Mouse (Mus musculus) forebrain, embryonic 11.5 days (tissue): ENCODE results near the gene Atp13a2. TPM values are rescaled to one million over a fixed set of nuclear protein-coding genes. Genes with fewer than 3 reads are reported as not detected.

Source experiments
- ATAC-seq: fragments of 200-750 bp; cut with Nextera tagmentation; replicated peaks from 2 replicates; pipeline ENCODE4 v1.8.0; 2017; ENCODE audit warnings: moderate TSS enrichment; ENCODE audit not compliant: low FRiP score
- DNase-seq: peaks from one replicate; pipeline ENCODE4 v3.0.0-alpha.2; 2017; ENCODE audit warnings: low spot score
- H3K27ac ChIP-seq: fragments of 300-500 bp; sonication (generic); 2 replicates; pipeline ENCODE4 v1.5.1; 2014; ENCODE audit warnings: low read depth, low read length
- H3K27me3 ChIP-seq: fragments of 300-500 bp; sonication (generic); 2 replicates; pipeline ENCODE4 v1.6.1; 2014; ENCODE audit warnings: mild to moderate bottlenecking, low read length, mixed read lengths; ENCODE audit not compliant: control insufficient read depth, insufficient read depth
- H3K36me3 ChIP-seq: fragments of 300-500 bp; sonication (generic); 2 replicates; pipeline ENCODE4 v1.6.1; 2014; ENCODE audit warnings: mild to moderate bottlenecking, low read length, moderate library complexity, mixed read lengths; ENCODE audit not compliant: control insufficient read depth, insufficient read depth
- H3K4me1 ChIP-seq: fragments of 300-500 bp; sonication (generic); replicated peaks from 2 replicates; pipeline ENCODE4 v1.6.1; 2014; ENCODE audit warnings: low read length, mixed read lengths; ENCODE audit not compliant: control insufficient read depth, insufficient read depth
- H3K4me2 ChIP-seq: fragments of 300-500 bp; sonication (generic); 2 replicates; pipeline ENCODE4 v1.6.1; 2014; ENCODE audit warnings: low read depth, mild to moderate bottlenecking, low read length, moderate library complexity, mixed read lengths; ENCODE audit not compliant: severe bottlenecking
- H3K4me3 ChIP-seq: fragments of 300-500 bp; sonication (generic); 2 replicates; pipeline ENCODE4 v1.5.1; 2014; ENCODE audit warnings: low read depth, low read length
- H3K9ac ChIP-seq: fragments of 300-500 bp; sonication (generic); 2 replicates; pipeline ENCODE4 v1.6.1; 2014; ENCODE audit warnings: low read length
- H3K9me3 ChIP-seq: fragments of 300-500 bp; sonication (generic); 2 replicates; pipeline ENCODE4 v1.6.1; 2016; ENCODE audit warnings: low read length, mixed read lengths; ENCODE audit not compliant: control insufficient read depth
- WGBS: fragments of 180-500 bp; shearing (Covaris S2); extraction: QIAGEN DNeasy Blood & Tissue Kit; methylation state at CpG from one replicate; pipeline ENCODE4 v1.1.7; 2014; 5-methylcytosine and 5-hydroxymethylcytosine counted together
- polyA plus RNA-seq: library from polyadenylated mRNA; unstranded; fragments of >200 nt; fragmentation: Nextera tagmentation; extraction: Ambion mirVana; gene quantifications from 2 replicates; pipeline ENCODE4 v1.2.1, GENCODE M21; 2014

The Atp13a2 gene
- polyA plus RNA-seq, 1 experiment from 2014 or later, result 51.2 TPM

GRCm38 (mm10) chr4:140967386-140968159 is 19.1 kb upstream of the Atp13a2 start:
- DNase-seq (no peak), ATAC-seq (no peak)
- Histone ChIP-seq H3K4me1 (peaks cover 6% of the 10 kb centered on the region; the same call in 1 of the 2 replicates), H3K27ac (no peak overlapping the region), H3K9me3 (no peaks in the 10 kb centered on the region), H3K27me3 (no peaks in the 10 kb centered on the region), H3K9ac (no peak overlapping the region), H3K4me2 (no peak overlapping the region), H3K36me3 (peaks cover 6% of the 10 kb centered on the region), H3K4me3 (no peak overlapping the region)
- WGBS, result 86% methylated on average over 11 of the region's 11 CpGs

GRCm38 (mm10) chr4:140971691-140972090 is 15.0 kb upstream of the Atp13a2 start:
- no peak overlapping the region for H3K9ac ChIP-seq
- peaks cover 6% of the 10 kb centered on the region for H3K36me3 ChIP-seq
- DNase-seq (no peak), ATAC-seq (no peak)
- H3K27me3 ChIP-seq, result no peaks in the 10 kb centered on the region
- no peak overlapping the region for H3K27ac ChIP-seq
- no peak overlapping the region for H3K4me2 ChIP-seq
- H3K4me3 ChIP-seq, result no peak overlapping the region
- WGBS, result 93% methylated on average over 13 of the region's 13 CpGs
- H3K4me1 ChIP-seq, result no peaks in the 10 kb centered on the region
- H3K9me3 ChIP-seq, result no peaks in the 10 kb centered on the region

GRCm38 (mm10) chr4:140974408-140974807 is 12.3 kb upstream of the Atp13a2 start:
- H3K9ac ChIP-seq, result no peak overlapping the region
- WGBS, result 93% methylated on average over 6 of the region's 6 CpGs
- H3K36me3 ChIP-seq, result peaks cover 6% of the 10 kb centered on the region
- H3K4me2 ChIP-seq, result no peak overlapping the region
- no peaks in the 10 kb centered on the region for H3K27me3 ChIP-seq
- no peak for ATAC-seq
- no peaks in the 10 kb centered on the region for H3K9me3 ChIP-seq
- no peak for DNase-seq
- no peak overlapping the region for H3K4me3 ChIP-seq
- no peak overlapping the region for H3K27ac ChIP-seq
- no peaks in the 10 kb centered on the region for H3K4me1 ChIP-seq

- no peak overlapping the region for H3K9ac ChIP-seq
- no peak overlapping the region for H3K4me2 ChIP-seq
- H3K36me3 ChIP-seq, result peaks cover 10% of the 10 kb centered on the region
- no peaks in the 10 kb centered on the region for H3K27me3 ChIP-seq
- WGBS, result 94% methylated on average over 7 of the region's 7 CpGs
- ATAC-seq (no peak), DNase-seq (no peak)
- H3K27ac ChIP-seq, result no peak overlapping the region
- H3K9me3 ChIP-seq, result no peaks in the 10 kb centered on the region
- H3K4me1 ChIP-seq, result no peaks in the 10 kb centered on the region
- H3K4me3 ChIP-seq, result no peak overlapping the region
Measured at GRCm38 (mm10) chr4:140975356-140975755, 11.3 kb upstream of the Atp13a2 start.

- no peak for DNase-seq
- H3K4me2 ChIP-seq, result no peak overlapping the region
- no peaks in the 10 kb centered on the region for H3K27me3 ChIP-seq
- no peak overlapping the region for H3K27ac ChIP-seq
- H3K4me3 ChIP-seq, result no peak overlapping the region
- WGBS, result 88% methylated on average over 10 of the region's 10 CpGs
- peaks cover 4% of the 10 kb centered on the region; the same call in 1 of the 2 replicates for H3K36me3 ChIP-seq
- no peak overlapping the region for H3K9ac ChIP-seq
- no peaks in the 10 kb centered on the region; the same call in 1 of the 2 replicates for H3K9me3 ChIP-seq
- H3K4me1 ChIP-seq, result no peaks in the 10 kb centered on the region
- no peak for ATAC-seq
Measured at GRCm38 (mm10) chr4:140977278-140977677, 9.4 kb upstream of the Atp13a2 start.

GRCm38 (mm10) chr4:140977886-140978692 is 8.6 kb upstream of the Atp13a2 start:
- no peak overlapping the region for H3K4me2 ChIP-seq
- H3K9ac ChIP-seq, result no peak overlapping the region
- 97% methylated on average over 14 of the region's 14 CpGs for WGBS
- H3K36me3 ChIP-seq, result peaks cover 4% of the 10 kb centered on the region; the same call in 1 of the 2 replicates
- DNase-seq (no peak), ATAC-seq (no peak)
- no peak overlapping the region for H3K27ac ChIP-seq
- H3K27me3 ChIP-seq, result no peaks in the 10 kb centered on the region
- H3K4me1 ChIP-seq, result no peaks in the 10 kb centered on the region
- H3K9me3 ChIP-seq, result no peaks in the 10 kb centered on the region; the same call in 1 of the 2 replicates
- no peak overlapping the region for H3K4me3 ChIP-seq

GRCm38 (mm10) chr4:140981605-140982004 is 5.1 kb upstream of the Atp13a2 start:
- H3K4me1 ChIP-seq, result 0 out of 2 replicates have a peak, but pooled peaks cover 2% of the 10 kb centered on the region
- no peak overlapping the region for H3K9ac ChIP-seq
- H3K4me3 ChIP-seq, result no peak overlapping the region
- DNase-seq (no peak), ATAC-seq (no peak)
- 88% methylated on average over 2 of the region's 2 CpGs for WGBS
- H3K27ac ChIP-seq, result no peak overlapping the region
- H3K4me2 ChIP-seq, result no peak overlapping the region
- peaks cover 4% of the 10 kb centered on the region; the same call in 1 of the 2 replicates for H3K36me3 ChIP-seq
- no peaks in the 10 kb centered on the region for H3K27me3 ChIP-seq
- no peaks in the 10 kb centered on the region; the same call in 1 of the 2 replicates for H3K9me3 ChIP-seq

GRCm38 (mm10) chr4:140982808-140983207 is 3.9 kb upstream of the Atp13a2 start:
- Histone ChIP-seq H3K4me1 (0 out of 2 replicates have a peak, but pooled peaks cover 3% of the 10 kb centered on the region), H3K4me2 (no peak overlapping the region), H3K36me3 (peaks cover 4% of the 10 kb centered on the region; the same call in 1 of the 2 replicates), H3K9me3 (no peaks in the 10 kb centered on the region; the same call in 1 of the 2 replicates), H3K9ac (no peak overlapping the region), H3K27me3 (no peaks in the 10 kb centered on the region), H3K27ac (no peak overlapping the region), H3K4me3 (no peak overlapping the region)
- DNase-seq (no peak), ATAC-seq (no peak)
- 69% methylated on average over 4 of the region's 4 CpGs for WGBS
